Mouse (Mus musculus) G1E (cell line): ENCODE data around the gene Olfr632.

Source experiments
- CTCF ChIP-seq: IDR thresholded peaks from 2 replicates; pipeline ENCODE4 v1.5.1; 2012; ENCODE audit warnings: low read depth, low read length, inconsistent platforms, mixed read lengths
- GATA1 ChIP-seq: IDR thresholded peaks from 2 replicates; pipeline ENCODE4 v1.6.1; 2012; ENCODE audit warnings: borderline replicate concordance, low read length, inconsistent platforms, mixed read lengths
- POLR2AphosphoS5 ChIP-seq: IDR thresholded peaks from 2 replicates; pipeline ENCODE4 v1.6.1; 2012; ENCODE audit warnings: low read depth, low read length, inconsistent platforms; ENCODE audit not compliant: insufficient replicate concordance

GRCm38 (mm10) chr7:103970852-103971251, 36.7 kb downstream of the Olfr632 start, which contains the start of gene Olfr635:
- TF ChIP-seq CTCF, result no peak
- TF ChIP-seq GATA1, result no peak
- no peak for TF ChIP-seq POLR2AphosphoS5
